Mouse (Mus musculus) cerebellum, postnatal 36 days (tissue): Measurements from ENCODE around the gene Tnfsf10.
"Not testable (repeated sequence)": the region's sequence is repeated elsewhere in the genome, so short reads cannot be mapped to it uniquely, and the experiment has no call there.

Experiments
- DNase-seq, 2 experiments: peaks; one replicate each; pipeline ENCODE4 v3.0.0; 2021 to 2022; ENCODE audit warnings: mixed read lengths in 2 of 2

Tnfsf10 gene

DNA sequence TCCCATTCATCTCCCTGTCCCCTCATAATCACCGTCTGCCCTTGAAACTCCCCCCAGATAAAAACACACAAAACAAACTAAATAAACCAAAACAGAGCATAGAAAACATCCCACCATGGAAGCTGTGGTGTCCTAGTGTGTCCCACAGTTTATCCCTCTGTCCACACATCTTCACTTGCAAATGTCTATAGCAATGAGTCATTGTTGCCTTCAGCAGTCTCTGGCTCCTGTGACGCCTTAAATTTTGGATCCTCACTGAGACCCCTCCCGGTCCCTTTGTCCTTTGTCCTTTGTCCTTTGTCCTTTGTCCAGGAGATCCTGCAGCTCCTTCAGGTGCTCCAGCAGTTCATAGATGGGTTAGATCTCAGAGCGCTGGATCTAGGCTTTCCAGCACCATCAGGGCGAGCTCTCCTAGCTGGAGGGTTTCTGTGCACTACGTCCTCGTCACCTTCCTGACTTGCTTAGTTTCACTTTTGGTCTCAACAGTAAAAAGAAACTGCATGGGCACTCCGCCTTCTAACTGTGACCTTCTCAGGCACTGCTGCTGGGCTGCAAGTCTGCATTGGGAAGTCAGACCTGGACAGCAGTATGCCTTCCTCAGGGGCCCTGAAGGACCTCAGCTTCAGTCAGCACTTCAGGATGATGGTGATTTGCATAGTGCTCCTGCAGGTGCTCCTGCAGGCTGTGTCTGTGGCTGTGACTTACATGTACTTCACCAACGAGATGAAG lies at the start of gene Tnfsf10:
TSS of gene Tnfsf10 (plus strand) at position 470 of the 729 bp plus-strand sequence.
- no peak for DNase-seq

DNA sequence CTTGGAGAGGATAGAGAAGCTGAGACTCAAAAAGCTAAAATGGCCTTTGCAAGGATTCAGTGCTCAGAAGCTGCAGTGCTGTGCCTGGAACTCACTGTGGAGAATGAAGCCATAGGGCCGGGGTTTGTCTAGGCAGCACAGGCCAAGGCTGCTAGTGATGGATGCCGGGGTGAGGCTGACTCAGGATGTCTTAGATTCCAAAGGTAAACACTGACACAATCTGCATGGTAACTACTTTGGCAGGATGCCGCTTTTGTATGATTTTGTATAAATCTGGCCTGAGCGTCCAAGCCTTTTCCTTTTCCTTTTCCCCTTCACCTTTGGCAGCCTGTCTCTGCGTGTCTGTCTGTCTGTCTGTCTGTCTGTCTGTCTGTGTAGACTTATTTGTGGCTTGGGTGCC lies 49.5 kb upstream of the Tnfsf10 start:
- DNase-seq: no peak

DNA sequence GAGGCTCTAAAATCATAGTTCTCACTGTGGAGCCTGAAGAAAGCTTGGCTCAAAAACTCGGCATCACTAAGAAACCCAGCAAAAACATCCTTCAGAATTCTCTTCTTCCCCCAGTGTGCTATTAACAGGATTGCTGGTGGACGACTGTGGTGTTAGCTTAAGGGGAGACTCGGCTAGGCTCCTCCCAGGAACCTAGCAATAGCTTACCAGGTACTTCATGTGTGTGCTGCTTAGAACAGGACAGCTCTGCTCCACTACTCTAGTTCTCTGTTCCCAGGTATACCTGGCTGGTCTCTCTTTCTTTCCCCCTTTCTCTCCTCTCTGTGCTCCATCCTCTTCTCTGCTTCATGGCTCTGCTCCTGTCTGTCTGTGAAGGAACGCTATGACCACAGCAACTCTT lies 48.9 kb upstream of the Tnfsf10 start:
- no peak for DNase-seq

DNA sequence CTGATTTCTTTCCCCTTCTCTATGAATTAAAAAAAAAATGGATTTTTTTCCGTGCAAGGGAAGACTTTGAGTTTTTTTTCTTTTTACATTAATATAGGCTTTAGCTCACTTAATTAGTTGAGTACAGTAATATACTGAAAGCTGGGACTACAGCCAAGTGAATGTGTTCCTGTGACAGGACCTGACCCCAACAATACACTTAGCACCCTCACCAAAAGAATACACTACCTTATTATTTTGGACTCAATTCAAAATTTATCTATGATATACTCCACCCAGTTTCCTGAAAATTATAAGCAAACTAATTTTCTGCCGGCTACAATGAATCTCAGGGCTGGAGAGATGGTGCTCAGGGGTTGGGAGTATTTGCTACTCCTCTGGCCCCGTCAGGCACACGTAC lies 47.7 kb upstream of the Tnfsf10 start:
- DNase-seq: no peak

DNA sequence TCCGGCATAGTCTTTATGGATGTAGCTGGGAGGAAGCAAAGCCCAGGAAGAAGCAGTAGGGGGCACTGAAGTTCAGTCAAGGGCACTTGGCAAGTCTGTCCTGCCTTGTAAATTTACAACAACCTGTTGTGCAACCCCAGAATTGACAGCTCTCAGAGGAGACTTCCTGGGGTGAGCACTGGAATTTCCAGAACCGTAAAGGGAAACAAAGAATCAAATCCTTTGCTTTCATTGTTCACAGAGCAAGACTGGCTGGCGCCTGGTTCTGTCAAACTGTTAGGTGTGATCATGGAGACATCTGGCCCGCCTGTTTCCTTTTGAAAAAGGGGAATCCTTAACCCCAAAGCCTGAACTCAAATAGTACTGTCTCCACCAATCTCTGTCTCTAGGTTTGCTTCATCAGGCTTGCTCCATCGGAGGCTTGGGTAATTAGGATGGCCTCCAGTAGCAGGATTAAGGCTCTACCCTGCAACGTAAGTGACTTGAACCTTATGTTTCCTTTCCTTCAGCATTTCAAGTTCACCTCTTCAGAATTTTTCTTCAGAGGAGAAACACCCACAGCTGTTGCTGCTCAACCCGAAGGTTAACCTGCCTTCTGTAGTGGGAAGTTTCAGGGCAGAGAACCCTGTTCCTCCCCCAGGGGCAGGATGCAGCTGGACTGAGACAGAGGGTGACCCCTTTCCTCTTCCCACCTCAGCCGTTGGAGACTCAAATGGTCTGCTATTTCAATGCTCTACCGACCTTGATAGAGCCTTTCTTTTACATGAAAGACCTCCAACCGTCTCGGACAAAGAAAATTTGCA lies 46.5 kb upstream of the Tnfsf10 start:
- DNase-seq: no peak

DNA sequence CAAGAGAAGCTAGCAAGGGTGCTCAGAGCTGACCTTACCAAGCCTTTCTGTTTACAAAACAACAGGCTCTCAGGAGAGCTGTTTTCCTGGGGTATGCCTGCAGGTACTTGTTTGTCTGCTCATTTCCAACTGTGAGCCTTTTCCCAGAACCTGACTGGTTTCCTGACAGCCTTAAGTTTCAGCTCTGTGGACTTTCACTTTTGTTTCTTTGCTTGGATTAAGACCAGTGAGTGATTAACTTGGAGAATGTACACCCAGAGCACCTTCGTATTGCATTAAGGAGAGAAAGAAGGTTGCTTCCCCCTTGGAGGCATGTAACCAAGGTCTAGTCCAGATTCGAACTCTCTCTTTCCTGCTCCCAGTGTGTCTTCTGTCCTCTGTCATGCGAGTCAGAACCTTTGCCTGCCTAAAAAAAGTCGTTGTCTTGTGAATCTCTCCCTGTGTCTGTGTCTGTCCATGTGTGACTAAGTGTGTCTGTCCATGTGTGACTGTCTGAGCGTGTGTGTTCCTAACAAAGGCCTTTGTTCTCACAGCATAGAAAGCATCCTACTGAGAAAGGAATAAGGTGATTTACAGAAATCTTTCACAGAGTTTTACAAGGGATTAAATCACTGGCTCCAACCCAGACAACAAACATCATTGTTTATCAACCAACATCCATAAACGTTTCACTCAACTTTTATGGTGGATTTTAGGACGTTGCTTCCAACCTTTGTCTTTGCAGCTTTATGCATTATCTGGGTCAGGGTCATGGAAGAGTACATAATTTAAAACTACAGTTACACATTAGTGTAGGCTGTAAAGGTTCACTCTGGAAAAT lies 43.7 kb upstream of the Tnfsf10 start:
- no peak for DNase-seq

DNA sequence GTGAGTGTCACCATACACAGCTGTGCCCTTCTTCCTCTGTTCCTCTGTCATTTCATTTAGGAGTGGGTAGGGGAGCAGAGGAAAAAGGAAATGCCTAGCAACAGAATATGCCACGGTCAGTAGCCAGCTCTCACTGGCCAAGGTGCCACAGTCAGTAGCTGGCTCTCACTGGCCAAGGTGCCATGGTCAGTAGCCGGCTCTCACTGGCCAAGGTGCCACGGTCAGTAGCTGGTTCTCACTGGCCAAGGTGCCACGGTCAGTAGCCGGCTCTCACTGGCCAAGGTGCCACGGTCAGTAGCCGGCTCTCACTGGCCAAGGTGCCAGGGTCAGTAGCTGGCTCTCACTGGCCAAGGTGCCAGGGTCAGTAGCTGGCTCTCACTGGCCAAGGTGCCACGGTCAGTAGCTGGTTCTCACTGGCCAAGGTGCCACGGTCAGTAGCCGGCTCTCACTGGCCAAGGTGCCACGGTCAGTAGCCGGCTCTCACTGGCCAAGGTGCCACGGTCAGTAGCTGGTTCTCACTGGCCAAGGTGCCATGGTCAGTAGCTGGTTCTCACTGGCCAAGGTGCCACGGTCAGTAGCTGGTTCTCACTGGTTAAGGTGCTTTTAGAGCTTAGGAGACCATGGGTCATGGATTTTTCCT lies 37.4 kb upstream of the Tnfsf10 start:
- DNase-seq: not testable (repeated sequence)

DNA sequence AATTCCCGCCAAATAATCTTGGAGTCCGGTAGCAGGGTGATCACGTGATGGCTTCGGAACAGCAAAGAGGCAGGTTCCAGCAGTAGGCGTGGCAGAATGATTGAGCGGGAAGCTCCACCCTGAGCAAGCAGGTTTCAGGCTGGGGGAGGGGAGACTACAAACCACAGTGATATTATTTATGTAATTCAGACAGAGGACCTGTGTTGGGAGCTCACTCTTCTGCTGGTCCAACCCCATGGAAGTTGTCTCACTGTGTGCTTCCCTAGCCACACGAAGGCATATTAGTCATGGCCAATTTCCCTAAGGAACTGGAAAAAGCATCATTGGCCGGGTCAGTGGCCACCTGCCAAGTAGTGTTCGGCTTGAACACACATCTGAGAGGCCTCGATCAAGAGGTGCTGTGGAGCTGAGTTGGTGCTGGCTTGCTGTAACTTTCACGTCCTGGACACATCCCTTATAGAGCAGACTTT lies 36.5 kb upstream of the Tnfsf10 start:
- no peak for DNase-seq

DNA sequence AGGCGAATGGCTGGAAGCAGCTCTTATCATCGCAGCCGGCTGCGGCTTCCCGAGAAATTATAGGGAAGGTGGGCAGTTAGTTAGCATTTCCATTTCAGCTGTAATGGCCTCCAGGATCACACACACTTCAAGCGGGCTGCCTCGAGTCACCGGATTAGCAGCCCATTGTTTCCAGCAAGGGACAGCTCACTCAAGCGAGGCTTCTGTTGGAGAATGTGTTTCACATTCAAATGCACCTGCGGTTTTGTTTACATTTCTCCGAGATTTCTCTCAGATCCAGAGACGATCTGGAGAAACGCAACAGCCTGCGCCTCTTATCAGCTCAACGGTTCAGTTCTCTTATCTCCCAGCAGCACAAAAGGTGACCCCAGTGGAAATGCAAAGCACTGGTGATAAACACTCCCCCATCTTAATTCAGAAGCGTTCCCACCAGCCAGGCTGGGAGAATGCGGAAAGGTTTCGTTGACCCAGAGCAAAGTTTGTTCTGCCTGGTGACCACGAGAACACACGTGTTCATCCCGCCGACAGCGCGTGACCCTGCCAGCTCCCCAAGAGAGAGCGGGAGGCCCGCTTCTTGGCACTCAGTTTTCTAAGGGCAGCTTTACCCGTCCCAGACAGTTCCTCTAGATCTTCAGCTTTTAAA lies 33.6 kb upstream of the Tnfsf10 start:
- DNase-seq: peak in 1 of 2 experiments; percentile 4

DNA sequence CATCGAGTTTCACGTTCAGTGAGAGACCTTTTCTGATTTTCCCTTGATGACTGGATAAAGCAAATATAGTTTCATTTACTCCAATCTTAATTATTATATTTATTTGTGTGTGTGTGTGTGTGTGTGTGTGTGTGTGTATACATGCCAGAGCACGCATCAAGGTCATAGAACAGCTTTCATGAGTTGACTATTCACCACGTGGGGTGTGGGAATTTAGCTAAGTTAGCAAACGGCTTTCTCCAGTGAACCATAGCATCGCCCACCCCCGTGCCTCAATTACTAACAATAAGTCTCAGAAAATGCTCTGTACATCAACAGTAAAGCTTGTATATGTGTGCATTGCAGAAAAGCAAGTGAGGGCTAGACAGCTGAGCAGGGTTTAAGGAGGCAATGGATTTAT lies 33.0 kb upstream of the Tnfsf10 start:
- no peak for DNase-seq

DNA sequence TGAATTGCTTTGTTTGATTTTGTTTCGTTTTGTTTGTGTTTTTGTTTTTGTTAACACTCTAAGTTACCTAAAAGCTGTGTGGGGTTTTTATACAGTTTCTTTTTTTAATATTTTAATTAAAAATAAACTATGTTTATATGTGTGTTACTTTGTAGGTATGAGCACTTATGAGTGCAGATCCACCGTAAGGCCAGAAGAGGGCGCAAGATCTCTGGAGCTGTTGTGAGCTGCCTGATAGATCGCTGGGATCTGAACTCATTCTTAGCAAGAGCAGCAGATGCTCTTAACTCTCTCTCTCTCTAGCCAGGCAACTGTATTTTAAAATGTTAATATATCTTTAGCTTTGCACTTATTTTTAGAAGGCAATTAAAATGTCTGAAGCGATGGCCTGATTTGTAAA lies 32.6 kb upstream of the Tnfsf10 start:
- no peak for DNase-seq

DNA sequence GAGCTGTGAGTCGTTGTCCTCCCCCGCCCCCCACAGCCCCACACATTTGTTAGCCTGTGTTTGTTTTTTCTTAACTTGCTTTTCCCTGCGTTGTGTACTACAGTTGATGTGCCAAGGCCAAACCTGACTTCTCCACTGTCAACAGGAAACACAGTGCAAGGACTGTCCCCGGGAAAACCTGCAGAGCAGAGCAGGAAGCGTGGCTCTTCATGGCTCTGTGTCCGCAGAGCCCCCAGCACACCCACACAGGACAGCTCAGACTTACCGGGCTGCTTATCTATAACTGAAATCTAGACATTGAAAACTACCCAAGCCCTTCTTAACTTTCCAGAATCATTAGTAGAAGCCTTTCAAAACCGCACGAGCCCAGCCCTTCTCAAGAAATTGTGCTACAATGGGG lies 31.8 kb upstream of the Tnfsf10 start:
- no peak for DNase-seq

DNA sequence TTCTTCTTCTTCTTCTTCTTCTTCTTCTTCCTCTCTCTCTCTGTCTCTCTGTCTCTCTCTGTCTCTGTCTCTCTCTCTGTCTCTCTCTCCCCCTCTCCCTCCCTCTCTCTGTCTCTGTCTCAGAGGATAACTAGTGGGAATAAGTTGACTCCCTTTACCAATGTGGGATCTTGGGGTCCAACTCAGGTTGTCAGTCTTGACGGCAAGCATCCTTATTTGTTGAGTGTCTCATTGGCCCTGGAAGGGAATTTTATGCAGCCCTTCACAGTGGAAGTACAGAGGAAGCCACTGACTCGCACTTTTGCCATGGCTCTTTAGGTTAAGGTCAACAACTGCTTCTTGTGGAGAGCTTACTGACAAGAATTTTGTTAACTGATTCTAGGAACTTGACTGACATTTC lies 28.5 kb upstream of the Tnfsf10 start:
- no peak for DNase-seq

DNA sequence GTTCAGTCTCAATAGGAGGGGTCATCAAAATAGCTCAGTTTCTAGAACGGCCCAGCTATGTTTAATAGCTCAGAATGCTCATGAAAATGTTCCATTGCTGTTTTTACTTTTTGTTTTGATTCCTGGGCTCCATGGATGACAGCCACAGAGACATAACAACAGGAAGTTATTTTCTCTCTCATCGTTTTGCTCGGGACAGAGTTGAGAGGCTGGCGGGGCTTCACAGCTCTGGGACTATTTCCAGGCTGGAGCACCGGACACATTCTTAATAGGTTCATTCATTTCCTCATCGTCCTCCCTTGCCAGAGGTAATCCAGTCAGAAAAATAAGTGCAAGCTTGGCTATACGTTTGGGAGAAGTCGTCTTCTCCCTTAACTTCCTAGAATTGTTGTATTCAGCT lies 27.9 kb upstream of the Tnfsf10 start:
- DNase-seq: no peak

DNA sequence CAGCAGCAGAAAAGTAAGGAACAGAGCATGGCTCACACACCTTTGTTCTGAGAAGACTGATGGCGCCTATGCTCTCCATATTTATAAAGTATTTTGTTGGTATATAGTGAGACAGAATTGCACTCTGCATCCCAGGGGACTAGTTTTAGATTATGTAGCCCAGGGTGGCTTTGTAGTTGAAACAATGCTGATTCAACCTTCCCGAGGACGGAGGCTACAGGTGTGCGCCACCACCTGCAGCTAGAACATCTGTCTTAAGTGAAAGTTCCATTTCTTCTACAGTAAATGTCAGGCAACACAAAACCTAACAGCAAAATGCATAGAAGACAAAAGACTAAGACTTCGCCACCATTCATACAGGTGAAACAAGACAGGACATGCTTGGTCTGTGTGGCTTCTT lies 26.5 kb upstream of the Tnfsf10 start:
- DNase-seq: no peak

DNA sequence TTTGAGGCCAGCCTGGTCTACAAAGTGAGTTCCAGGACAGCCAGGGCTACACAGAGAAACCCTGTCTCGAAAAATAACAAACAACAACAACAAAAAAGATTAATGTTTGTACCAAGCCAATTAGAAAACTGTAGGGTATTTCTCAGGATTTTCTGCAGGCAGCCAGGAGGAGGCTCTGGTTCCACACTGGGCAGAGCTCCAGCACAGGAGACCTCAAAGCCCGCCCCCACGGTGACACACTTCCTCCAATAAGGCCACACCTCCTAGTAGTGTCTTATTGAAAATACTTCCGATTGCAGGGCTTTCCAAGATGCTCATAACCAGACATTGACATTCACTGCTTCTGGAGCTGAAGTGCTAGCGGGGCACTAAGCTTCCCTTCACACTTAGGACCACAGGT lies 25.9 kb upstream of the Tnfsf10 start:
- not testable (repeated sequence) for DNase-seq

DNA sequence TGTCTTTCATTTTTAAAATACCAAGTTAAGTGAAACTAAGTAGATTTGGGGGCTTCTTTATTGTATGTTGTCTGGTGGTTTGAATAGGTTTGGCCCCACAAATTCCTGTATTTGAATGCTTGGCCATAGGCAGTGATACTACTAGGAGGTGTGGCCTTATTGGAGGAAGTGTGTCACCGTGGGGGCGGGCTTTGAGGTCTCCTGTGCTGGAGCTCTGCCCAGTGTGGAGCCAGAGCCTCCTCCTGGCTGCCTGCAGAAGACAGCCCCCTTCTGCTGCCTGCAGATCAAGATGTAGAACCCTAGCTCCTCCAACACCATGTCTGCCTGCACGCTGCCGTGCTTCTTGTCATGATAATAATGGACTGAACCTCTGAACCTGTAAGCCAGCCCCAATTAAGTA lies 25.4 kb upstream of the Tnfsf10 start:
- DNase-seq: not testable (repeated sequence)

DNA sequence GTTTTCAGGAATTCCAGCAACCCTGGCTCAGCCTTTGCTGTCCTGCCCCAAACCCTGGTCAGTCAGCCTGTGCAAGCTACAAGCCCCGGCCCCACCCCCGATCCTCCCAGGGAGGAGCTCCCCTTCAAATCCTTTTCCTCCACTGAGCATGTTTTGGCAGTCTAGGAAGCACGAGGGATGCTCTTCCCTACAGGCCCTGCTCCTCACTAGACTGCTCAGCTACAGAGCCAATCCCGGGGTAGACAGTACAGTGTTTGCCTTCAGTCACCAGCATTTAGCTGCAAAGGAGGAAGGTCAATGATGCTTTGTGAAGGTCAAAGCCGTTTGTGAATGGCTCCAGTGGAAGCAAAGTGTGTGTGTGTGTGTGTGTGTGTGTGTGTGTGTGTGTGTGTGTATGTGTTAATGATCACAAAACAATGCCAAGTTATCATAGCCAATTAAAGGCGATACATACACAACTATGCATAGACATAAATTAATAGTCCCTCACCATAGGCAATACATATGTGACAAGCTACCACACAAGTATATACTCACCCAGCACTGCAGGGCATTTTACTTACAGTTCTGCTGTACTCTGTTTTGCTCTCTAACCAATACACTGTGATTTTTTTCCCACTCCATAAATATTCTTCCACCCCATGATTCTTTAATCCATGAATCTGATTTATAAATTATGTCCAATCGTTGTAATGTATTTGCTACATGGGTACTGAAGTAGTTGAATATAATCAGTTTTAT lies 23.0 kb upstream of the Tnfsf10 start:
- DNase-seq: no peak

DNA sequence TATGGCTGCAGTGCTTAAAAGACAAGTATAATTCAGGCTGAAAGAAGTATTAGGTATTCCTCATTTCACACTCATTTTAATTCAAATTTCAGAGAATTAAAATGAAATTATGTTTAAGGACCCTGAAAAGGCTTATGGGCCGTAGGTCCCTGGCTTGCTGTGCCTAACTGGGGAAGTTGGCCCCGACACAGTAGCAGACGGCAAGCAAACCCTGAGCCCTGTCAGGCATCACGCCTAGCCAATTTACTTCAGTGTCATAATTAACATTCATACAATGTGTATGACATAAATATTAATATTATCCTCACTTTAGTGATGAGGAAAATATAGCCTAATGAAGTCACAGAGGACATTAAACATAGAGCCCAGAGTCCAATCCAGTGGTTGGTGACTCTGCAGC lies 16.4 kb upstream of the Tnfsf10 start:
- DNase-seq: no peak

DNA sequence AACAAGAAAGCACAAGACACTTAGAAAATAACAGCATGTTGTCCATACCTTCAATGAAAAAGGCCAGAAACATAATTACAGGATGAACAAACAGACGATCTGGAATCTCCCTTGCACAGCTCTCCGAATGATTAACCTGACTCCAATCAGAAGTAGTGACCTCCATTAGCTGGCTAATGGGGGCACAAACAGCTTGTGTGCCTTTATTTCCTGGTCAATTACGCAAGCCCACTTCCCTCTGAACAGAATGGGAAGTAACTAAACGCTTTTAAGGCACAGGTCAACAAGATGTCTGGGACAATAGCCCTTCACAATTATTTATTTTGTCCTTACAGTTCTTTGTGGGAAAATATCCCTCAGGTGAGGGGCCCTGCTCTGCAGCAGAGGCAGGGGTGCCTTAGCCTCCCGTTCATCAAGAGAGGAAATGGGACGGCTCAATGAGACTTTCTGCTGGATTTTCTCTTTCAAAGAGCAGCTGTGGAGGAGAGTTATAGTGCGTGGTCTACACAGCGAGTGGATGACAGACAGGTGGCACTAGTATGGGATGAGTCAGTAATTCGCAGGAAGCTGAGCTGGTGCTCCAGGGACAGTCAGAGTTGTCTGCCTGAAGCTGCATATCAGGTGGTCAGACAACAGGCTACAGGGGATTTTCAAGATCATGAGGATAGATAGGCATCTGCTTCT lies 14.3 kb upstream of the Tnfsf10 start:
- DNase-seq: no peak

DNA sequence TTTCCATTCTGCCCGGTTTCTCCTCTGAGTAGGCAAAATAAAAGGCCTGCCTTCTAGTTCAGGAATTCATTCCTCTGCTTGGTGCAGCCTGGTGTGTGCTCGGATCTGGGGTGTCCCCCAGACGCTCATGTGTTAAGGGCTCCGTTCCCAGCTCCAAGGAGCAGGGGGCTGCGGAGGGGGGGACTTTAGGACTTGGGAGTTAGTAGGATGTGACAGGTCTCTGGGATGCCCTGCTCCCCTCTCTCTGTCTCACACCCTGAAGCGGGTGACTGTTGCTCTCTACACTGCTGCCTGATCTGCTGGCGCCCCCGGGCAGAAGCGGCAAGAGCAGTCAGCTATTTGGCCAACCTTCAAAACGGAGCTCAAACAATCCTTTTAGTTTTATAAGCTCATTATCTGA lies 10.0 kb upstream of the Tnfsf10 start:
- no peak for DNase-seq
